Mouse (Mus musculus): ENCODE results near the gene Huwe1. TPM values are rescaled to one million over a fixed set of nuclear protein-coding genes. Genes with fewer than 3 reads are reported as not detected.

Huwe1 gene
- polyA plus RNA-seq, 1 experiment from 2014 or later = 54.8 TPM

- no peak for ATAC-seq (replicated peaks; ENCODE audit: low FRiP score)
- WGBS = 81% methylated on average over 3 of the region's 3 CpGs
- H3K4me3 ChIP-seq (replicated peaks) = no peak overlapping the region
Measured at GRCm38 (mm10) chrX:151817712-151818111, 17.1 kb downstream of the Huwe1 start.

DNA sequence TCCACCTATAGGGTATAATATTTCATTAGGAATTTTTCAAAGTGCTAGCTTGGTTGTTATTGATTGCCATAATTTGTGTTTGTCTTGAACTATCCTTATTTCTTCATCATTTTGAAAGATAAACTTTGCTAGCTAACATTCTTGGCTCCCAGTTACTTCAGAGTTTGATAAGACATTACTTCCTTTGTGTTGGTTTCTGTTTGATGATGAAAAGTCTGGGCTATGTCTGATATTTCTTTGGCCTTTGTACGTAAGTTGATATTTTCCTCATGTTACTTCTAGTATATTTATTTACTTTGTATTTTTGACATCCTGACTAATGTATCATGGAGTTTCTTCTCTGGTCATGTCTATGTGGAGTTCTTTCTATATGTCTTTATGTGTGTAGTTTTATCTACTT, 28.4 kb downstream of the Huwe1 start:
- no peaks in the 10 kb centered on the region for H3K4me1 ChIP-seq
- 93% methylated on average over 1 of the region's 1 CpGs for WGBS
- H3K27ac ChIP-seq = no peak overlapping the region
- no peak overlapping the region for H3K4me2 ChIP-seq
- H3K4me3 ChIP-seq (replicated peaks) = no peak overlapping the region
- no peak overlapping the region for H3K9ac ChIP-seq
- H3K36me3 ChIP-seq = peaks cover 3% of the 10 kb centered on the region
- peaks cover 8% of the 10 kb centered on the region; the same call in 1 of the 2 replicates for H3K27me3 ChIP-seq
- no peaks in the 10 kb centered on the region for H3K9me3 ChIP-seq (replicated peaks)
- ATAC-seq (replicated peaks; ENCODE audit: low FRiP score) = no peak

More at GRCm38 (mm10) chrX:151817712-151818111, 17.1 kb downstream of the Huwe1 start:
- no peak overlapping the region for H3K27ac ChIP-seq
- no peaks in the 10 kb centered on the region for H3K4me1 ChIP-seq
- H3K9me3 ChIP-seq (replicated peaks) = no peaks in the 10 kb centered on the region
- H3K9ac ChIP-seq = no peak overlapping the region
- peaks cover 6% of the 10 kb centered on the region for H3K36me3 ChIP-seq
- H3K4me2 ChIP-seq = no peak overlapping the region
- peaks cover 8% of the 10 kb centered on the region for H3K27me3 ChIP-seq

DNA sequence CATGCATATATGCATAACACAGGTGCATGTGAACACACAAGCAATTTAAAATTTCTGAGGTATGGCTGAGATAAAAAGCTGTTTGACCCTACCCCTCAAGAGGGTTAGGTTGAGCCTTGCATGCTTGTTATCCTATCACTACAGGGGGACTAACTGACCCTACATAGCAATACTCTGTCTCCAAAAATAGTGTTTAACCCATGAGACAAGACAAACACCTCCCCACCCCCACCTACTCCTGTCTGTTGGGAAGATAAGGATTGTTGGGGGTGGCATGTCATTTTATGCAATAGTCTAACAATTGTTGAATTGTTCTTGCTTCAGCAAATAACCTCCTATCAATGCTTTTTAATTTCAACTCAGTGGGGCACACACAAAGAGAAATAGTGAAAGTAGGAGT, 30.7 kb downstream of the Huwe1 start:
- no peak overlapping the region for H3K27ac ChIP-seq
- no peak overlapping the region for H3K9ac ChIP-seq
- no peaks in the 10 kb centered on the region for H3K4me1 ChIP-seq
- no peak overlapping the region for H3K4me3 ChIP-seq (replicated peaks)
- H3K36me3 ChIP-seq = no peaks in the 10 kb centered on the region
- no peak overlapping the region for H3K4me2 ChIP-seq
- no peaks in the 10 kb centered on the region for H3K9me3 ChIP-seq (replicated peaks)
- H3K27me3 ChIP-seq = peaks cover 8% of the 10 kb centered on the region; the same call in 1 of the 2 replicates
- no peak for ATAC-seq (replicated peaks; ENCODE audit: low FRiP score)

DNA sequence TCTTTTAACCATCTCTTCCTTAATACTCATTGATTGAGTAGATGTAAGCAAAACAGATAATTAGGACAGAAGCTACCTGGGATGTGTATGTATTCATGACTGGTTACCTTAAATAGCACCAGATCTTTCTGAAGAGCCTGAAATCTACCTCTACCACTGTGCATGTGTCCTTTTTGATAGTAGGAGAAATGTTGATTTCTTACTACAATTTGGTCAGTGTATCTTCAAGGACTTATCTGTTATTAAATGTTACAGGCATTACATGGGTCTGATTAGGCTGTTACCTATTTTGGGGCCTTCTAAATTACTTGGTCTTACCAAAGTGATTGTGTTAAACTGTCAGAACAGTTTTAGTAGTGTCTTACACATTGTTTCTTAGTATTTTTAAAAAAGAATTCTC, 32.4 kb downstream of the Huwe1 start:
- no peak overlapping the region for H3K4me2 ChIP-seq
- H3K27me3 ChIP-seq = peaks cover 12% of the 10 kb centered on the region; the same call in 1 of the 2 replicates
- no peak overlapping the region for H3K9ac ChIP-seq
- ATAC-seq (replicated peaks; ENCODE audit: low FRiP score) = no peak
- H3K27ac ChIP-seq = no peak overlapping the region
- H3K36me3 ChIP-seq = peaks cover 3% of the 10 kb centered on the region; the same call in 1 of the 2 replicates
- H3K4me1 ChIP-seq = no peaks in the 10 kb centered on the region
- H3K4me3 ChIP-seq (replicated peaks) = no peak overlapping the region
- H3K9me3 ChIP-seq (replicated peaks) = no peaks in the 10 kb centered on the region

DNA sequence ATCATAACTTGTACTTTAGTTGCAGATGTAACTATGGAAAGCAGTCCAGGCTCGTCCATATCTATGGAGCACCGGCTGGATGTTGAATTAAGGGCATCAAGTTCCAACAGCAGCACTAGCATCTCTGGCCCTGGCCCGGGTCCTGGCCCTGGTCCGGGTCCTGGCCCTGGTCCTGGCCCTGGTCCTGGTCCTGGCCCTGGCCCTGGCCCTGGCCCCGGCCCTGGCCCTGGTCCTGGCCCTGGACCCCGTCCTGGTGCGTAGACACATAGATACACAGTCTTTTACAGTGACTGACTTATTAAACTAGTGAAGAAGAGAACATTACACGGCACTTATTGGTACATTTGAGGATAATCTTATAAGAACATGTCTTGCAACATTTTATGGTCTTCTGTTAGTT, 58.8 kb downstream of the Huwe1 start:
- Histone ChIP-seq H3K36me3 (peaks cover 50% of the 10 kb centered on the region), H3K27me3 (peaks cover 13% of the 10 kb centered on the region), H3K9ac (no peak overlapping the region), H3K4me2 (no peak overlapping the region), H3K4me1 (no peaks in the 10 kb centered on the region), H3K9me3 (replicated peaks) (no peaks in the 10 kb centered on the region), H3K27ac (no peak overlapping the region), H3K4me3 (replicated peaks) (no peak overlapping the region)
- WGBS = 89% methylated on average over 8 of the region's 8 CpGs
- ATAC-seq (replicated peaks; ENCODE audit: low FRiP score) = no peak

DNA sequence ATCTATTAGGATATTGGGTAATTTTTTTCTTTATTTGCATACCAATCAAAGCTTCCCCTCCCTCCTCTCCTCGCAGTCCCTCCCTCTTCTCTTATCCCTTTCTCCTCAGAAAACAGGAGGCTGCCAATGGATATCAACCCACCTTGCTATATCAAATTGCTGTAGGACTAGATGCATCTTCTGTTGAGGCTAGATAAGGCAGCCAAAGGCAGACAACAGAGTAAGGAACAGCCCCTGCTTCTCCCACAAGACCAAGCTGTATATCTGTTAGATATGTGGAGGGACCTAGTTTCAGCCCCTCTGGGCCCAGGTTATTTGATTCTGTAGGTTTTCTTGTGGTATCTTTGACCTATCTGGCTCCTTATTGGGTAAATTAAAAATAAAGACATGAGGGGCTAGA, 110.1 kb downstream of the Huwe1 start:
- Histone ChIP-seq H3K4me1 (no peaks in the 10 kb centered on the region), H3K4me2 (no peak overlapping the region), H3K4me3 (replicated peaks) (no peak overlapping the region), H3K9me3 (replicated peaks) (no peaks in the 10 kb centered on the region), H3K27ac (no peak overlapping the region), H3K36me3 (peaks cover 86% of the 10 kb centered on the region), H3K27me3 (peaks cover 53% of the 10 kb centered on the region), H3K9ac (no peak overlapping the region)
- WGBS = 93% methylated on average over 1 of the region's 1 CpGs
- no peak for ATAC-seq (replicated peaks; ENCODE audit: low FRiP score)

DNA sequence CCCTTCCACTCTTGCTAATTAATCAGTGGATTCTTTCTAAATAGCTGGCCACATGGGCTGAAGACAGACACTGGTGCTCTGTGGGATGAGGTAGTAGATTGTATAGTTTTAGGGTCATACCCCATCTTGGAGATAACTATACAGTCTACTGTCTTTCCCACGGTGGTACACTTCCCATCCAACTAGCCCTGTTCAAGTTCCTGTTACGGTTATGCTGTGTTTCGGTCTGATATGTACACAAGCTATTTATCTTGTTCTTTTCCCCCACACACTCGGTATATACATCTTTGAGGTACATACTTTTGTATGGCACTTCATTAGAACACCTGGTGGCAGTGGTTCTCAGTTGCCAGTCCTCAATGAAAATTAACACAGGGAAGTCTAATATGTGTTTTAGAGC, 111.7 kb downstream of the Huwe1 start:
- no peaks in the 10 kb centered on the region for H3K9me3 ChIP-seq (replicated peaks)
- ATAC-seq (replicated peaks; ENCODE audit: low FRiP score) = no peak
- H3K4me1 ChIP-seq = no peaks in the 10 kb centered on the region
- no peak overlapping the region for H3K4me3 ChIP-seq (replicated peaks)
- H3K27ac ChIP-seq = no peak overlapping the region
- no peak overlapping the region for H3K9ac ChIP-seq
- H3K4me2 ChIP-seq = no peak overlapping the region
- 94% methylated on average over 4 of the region's 4 CpGs for WGBS
- peaks cover 58% of the 10 kb centered on the region for H3K27me3 ChIP-seq
- H3K36me3 ChIP-seq = peaks cover 86% of the 10 kb centered on the region

DNA sequence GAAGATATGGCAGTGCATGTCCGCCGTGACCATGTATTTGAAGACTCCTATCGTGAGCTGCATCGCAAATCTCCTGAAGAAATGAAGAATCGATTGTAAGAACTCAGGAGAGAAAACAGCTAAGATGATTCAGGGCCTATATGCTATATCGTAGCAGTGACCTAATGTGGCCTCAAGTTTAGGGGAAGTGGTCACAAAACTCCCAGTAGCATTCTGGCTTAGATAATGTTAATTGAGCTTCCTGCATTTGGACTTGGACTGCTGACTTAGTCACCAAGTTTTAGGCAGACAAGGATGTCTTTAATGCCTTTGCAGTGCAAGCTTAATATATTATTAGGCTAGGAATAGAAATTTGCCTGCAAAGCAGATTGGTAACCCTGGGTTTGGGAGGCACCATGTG, 128.8 kb downstream of the Huwe1 start:
- no peak overlapping the region for H3K9ac ChIP-seq
- no peak overlapping the region for H3K4me3 ChIP-seq (replicated peaks)
- no peak for ATAC-seq (replicated peaks; ENCODE audit: low FRiP score)
- H3K27ac ChIP-seq = no peak overlapping the region
- WGBS = 95% methylated on average over 6 of the region's 6 CpGs
- H3K36me3 ChIP-seq = peaks cover 86% of the 10 kb centered on the region
- no peak overlapping the region for H3K4me2 ChIP-seq
- peaks cover 51% of the 10 kb centered on the region for H3K27me3 ChIP-seq
- H3K9me3 ChIP-seq (replicated peaks) = no peaks in the 10 kb centered on the region
- H3K4me1 ChIP-seq = no peaks in the 10 kb centered on the region

DNA sequence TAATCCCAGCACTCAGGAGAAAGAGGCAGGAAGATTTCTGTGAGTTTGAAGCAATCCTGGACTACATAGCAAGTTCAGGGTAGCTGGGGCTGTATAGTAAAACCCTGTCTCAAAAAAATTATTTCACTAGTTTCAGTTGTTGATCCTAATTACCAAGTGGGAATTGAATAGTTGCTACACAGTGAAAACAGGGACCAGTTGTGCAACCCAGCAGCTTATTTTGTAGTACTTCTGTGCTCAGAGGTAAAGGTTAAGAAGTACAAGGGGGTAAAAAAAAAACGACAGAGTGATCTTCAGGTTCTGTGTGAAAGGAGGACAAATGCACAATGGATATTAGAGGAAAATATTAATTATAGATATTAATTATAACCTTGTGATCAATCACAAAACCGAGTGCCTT, 138.2 kb downstream of the Huwe1 start:
- H3K9me3 ChIP-seq (replicated peaks) = no peaks in the 10 kb centered on the region
- no peaks in the 10 kb centered on the region for H3K4me1 ChIP-seq
- no peak overlapping the region for H3K9ac ChIP-seq
- H3K27ac ChIP-seq = no peak overlapping the region
- H3K27me3 ChIP-seq = peaks cover 25% of the 10 kb centered on the region
- 74% methylated on average over 2 of the region's 2 CpGs for WGBS
- no peak for ATAC-seq (replicated peaks; ENCODE audit: low FRiP score)
- no peak overlapping the region for H3K4me3 ChIP-seq (replicated peaks)
- H3K36me3 ChIP-seq = peaks cover 15% of the 10 kb centered on the region
- H3K4me2 ChIP-seq = no peak overlapping the region

- peaks cover 16% of the 10 kb centered on the region for H3K27me3 ChIP-seq
- H3K9me3 ChIP-seq (replicated peaks) = no peaks in the 10 kb centered on the region
- no peak overlapping the region for H3K4me2 ChIP-seq
- H3K36me3 ChIP-seq = no peaks in the 10 kb centered on the region
- ATAC-seq (replicated peaks; ENCODE audit: low FRiP score) = no peak
- H3K4me3 ChIP-seq (replicated peaks) = no peak overlapping the region
- WGBS = 34% methylated on average over 1 of the region's 1 CpGs
- no peak overlapping the region for H3K9ac ChIP-seq
- no peaks in the 10 kb centered on the region for H3K4me1 ChIP-seq
- H3K27ac ChIP-seq = no peak overlapping the region
Measured at GRCm38 (mm10) chrX:151946986-151947385, 146.4 kb downstream of the Huwe1 start.

GRCm38 (mm10) chrX:151947781-151948180, 147.2 kb downstream of the Huwe1 start:
- Histone ChIP-seq H3K27me3 (peaks cover 16% of the 10 kb centered on the region), H3K4me3 (replicated peaks) (no peak overlapping the region), H3K9me3 (replicated peaks) (no peaks in the 10 kb centered on the region), H3K36me3 (no peaks in the 10 kb centered on the region), H3K4me1 (no peaks in the 10 kb centered on the region), H3K9ac (no peak overlapping the region), H3K27ac (no peak overlapping the region), H3K4me2 (no peak overlapping the region)
- 82% methylated on average over 3 of the region's 3 CpGs for WGBS
- ATAC-seq (replicated peaks; ENCODE audit: low FRiP score) = no peak

- H3K4me2 ChIP-seq = no peak overlapping the region
- 32% methylated on average over 1 of the region's 1 CpGs for WGBS
- H3K27ac ChIP-seq = no peak overlapping the region
- no peak overlapping the region for H3K4me3 ChIP-seq (replicated peaks)
- H3K27me3 ChIP-seq = peaks cover 16% of the 10 kb centered on the region
- H3K9me3 ChIP-seq (replicated peaks) = no peaks in the 10 kb centered on the region
- H3K36me3 ChIP-seq = no peaks in the 10 kb centered on the region
- H3K4me1 ChIP-seq = no peaks in the 10 kb centered on the region
- H3K9ac ChIP-seq = no peak overlapping the region
- ATAC-seq (replicated peaks; ENCODE audit: low FRiP score) = no peak
Measured at GRCm38 (mm10) chrX:151950231-151950630, 149.6 kb downstream of the Huwe1 start.

DNA sequence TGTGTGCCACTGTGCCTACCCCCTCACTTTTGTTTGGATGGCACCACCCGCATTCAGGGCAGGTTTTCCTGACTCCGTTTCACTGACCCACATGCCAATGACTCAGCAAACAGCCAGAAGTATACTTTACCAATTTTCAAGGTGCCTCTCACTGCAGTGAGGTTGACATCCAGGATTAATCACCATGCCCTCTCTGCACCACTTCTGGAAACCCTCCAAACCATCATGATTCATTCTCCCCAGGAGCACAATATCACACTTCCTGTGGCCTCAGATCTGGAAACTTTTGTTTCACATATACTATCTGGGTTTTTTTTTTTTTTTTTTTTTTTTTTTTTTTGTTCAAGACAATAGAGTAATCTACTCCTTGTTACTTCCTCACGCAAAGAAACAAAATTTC, 150.6 kb downstream of the Huwe1 start:
- Histone ChIP-seq H3K27me3 (peaks cover 16% of the 10 kb centered on the region), H3K4me1 (no peaks in the 10 kb centered on the region), H3K27ac (no peak overlapping the region), H3K36me3 (no peaks in the 10 kb centered on the region), H3K9me3 (replicated peaks) (no peaks in the 10 kb centered on the region), H3K9ac (no peak overlapping the region), H3K4me3 (replicated peaks) (no peak overlapping the region), H3K4me2 (no peak overlapping the region)
- 53% methylated on average over 3 of the region's 3 CpGs for WGBS
- no peak for ATAC-seq (replicated peaks; ENCODE audit: low FRiP score)
